Mouse (Mus musculus) Muller cell, postnatal 12 days (primary cell): Measurements from ENCODE around the gene Tmem126a.
A peak's percentile ranks its signal among the peaks of the same experiment; 100 is the strongest.

ENCODE experiments used
- DNase-seq: peaks from one replicate; pipeline ENCODE4 v3.0.0-alpha.2; 2015; ENCODE audit errors: inconsistent ontology term

Tmem126a gene

DNA sequence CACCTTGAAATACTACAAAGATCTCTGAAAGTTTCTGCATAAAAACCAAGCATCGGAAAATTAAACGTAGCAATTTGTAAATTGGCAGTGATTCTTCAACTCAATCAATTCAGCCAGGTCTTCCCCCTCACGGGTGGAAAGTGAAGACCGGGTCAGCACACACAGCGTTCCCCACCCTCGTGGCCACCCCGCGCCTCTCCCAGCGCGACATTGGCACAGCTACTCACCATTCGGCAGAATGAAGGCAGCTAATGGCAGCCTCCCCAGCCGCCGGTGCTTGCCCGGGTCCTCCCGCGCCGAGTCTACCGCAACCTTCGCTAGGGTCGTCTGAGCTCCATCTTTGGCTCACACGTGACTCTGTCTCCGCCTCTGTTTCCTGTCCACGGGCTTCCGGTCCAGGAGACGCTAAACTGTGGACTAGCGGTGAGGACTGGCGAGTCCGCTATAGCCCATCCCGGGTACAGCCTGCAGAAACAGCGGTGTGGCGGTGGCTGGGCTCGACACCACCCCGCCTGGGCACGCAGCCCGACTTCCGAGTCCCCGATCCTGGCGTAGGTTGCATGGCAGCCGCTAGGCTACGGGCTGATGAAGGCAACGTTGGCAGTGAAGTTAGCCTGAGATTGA, at the start of gene Tmem126a:
Tmem126a (minus strand) TSS at position 385 of the 624 bp plus-strand sequence.
- DNase-seq: peak; percentile 92

DNA sequence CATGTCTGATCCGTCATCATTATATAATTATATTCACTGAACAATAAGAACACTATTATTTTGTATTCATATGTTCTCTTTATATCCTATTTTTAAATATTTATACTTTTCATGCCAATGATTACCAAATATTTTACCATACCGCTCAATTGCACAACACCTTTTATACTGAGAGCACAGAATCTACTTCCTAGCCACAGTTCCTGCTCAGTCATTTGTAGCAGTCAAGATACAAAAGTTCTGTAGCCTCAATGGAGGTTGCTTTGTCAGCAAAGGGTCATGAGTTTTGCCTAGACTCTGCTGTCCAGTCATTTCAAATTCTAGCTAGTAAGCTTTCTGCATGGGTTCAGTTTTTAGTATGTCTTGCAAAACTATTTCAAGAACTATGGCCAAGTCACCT, 25.6 kb upstream of the Tmem126a start:
- DNase-seq: no peak

DNA sequence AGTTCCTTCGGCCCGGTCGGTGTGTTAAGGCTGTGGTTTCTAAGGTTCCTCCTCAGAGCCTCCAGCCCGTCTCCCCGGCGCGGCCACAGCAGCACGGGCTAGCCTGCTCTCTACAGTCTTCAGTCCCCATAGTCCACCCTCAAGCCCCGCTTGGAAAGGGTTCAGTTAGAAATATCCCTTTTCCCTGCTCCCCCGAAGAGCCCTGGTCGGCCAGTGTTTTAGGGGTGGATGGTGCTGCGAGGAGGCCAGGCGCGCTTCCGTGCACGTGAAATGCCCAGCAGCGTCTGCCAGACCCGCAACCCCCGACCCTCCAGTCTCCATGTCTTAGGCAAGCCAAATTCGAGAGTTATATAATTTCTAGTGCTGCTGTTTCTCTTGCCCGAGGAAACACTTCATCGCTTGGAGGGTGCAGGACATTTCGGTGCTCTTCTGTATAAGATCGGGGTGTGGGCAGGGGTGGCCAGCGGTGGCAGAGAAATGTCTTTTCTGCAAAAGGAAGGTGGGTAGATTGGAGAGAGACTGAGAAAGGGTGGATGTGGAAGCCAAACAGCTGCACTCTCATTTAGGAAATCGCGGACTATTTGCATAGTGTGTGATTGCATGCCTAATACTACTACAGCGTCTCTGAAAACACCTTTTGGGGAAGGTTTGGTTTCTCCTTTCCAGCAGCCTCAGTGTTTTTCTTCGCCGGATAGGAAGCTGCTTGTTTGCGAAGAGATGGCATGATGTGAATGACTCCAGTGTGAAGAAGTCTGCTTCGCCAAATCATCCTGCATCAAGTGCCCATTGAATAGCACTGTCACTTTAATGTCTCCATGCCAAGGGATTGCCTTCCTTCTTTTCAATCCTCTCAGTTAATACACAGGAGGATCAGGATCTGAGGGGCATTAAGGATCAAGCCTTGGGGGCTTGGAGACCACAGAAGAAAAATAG, 19.6 kb upstream of the Tmem126a start, which contains the start of gene Dlg2:
Dlg2 (plus strand) TSS at position 360 of the 933 bp plus-strand sequence.
- no peak for DNase-seq

DNA sequence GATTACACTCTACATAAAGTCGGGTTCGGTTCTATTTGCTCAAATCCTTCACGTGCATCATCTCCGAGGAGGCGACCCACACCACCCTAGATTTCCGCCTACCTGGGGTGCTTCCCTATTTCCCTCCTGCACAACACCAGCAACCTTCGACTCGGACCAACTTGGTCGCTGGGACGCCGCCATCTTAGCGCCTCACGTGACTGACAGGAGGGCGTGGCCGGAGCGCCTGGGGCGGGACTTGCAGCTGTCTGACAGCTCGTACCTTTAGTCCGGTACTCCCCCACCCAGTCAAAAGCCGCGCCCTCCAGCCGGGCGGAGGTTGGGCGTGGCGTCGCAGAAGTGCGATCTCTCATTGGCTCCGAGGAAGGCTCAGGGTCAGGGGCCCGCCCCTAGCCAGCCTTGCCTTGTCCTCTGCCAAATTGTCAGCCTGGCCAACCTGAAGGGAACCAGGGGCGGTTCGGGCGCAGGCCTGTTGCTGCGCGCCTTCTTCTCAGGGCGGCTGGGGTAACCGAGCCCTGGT, 18.8 kb upstream of the Tmem126a start, which contains the start of gene Tmem126b:
Tmem126b (minus strand) TSS at position 209 of the 520 bp plus-strand sequence.
- peak; percentile 100 for DNase-seq

DNA sequence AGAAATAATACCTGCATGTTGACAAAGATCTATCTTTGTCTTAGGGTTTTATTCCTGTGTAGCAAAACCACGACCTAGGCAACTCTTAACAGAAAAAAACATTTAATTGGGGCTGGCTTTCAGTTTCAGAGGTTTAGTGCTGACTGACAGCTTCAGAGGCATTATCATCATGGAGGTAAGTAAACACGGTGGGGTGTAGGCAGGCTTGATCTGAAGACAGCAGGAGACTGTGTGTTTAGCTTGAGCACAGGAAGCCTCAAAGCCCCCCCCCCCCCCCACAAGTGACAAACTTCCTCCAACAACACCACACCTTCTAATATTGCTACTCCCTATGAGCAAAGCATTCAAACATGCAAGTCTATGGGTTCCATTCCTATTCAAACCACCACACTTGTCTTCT, 16.5 kb upstream of the Tmem126a start:
- DNase-seq: no peak

DNA sequence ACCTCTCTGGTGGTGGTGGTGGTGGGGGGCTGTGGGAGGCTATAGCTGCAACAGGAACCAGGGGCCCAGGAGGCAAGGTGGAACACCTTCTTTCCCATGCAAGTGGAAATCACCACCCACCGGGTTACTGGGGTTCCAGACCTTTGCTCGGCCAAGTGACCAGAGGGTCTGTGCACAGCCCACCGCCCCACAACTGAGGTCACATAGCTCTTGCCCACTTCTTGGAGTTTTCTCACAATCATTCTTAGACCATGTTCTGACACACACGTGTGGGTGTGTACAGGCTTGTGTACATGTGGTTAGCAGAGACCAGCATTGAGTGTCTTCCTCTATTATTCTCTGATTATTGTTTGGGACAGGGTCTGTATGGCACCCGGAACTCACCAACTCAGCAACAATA, 4.4 kb upstream of the Tmem126a start:
- no peak for DNase-seq

DNA sequence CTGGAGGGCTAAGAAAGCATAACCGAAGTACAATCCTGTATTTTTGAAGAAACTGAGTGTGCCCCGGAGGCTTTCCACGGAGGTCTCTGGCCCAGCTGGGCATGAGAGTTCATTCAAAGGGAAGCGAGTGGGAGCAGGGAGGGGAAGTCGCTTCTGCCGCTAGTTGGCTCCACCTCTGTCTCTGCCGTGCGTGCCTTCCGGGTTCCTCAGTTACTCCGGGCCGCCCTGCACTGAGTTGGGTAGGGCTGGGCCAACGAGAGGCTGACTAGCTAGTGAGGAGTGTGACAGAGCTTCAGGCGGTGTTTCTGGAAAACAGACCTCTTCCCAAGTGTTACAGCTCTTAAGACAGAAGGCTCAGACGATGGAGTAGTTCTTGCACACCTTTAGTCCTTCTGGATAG, 3.9 kb upstream of the Tmem126a start:
- no peak for DNase-seq

DNA sequence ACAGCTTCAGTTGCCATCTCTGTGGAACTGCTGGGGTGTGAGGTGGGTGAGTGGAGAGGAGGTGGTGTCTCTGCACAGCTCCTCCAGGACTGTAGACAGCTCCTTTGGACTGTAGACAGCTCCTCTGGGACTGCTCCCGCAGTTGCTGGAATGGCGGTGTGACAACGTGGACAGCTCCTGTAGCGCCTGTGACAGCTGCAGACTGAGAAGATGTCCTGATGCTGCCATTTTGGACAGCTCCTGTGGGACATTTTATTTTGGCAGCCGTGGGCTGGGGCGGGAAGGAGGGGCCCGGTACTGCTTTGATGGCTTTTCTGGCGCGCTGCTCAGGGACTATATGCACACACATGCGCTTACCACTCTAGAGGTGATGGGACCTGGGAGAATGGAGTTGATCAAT, 3.3 kb upstream of the Tmem126a start:
- no peak for DNase-seq

DNA sequence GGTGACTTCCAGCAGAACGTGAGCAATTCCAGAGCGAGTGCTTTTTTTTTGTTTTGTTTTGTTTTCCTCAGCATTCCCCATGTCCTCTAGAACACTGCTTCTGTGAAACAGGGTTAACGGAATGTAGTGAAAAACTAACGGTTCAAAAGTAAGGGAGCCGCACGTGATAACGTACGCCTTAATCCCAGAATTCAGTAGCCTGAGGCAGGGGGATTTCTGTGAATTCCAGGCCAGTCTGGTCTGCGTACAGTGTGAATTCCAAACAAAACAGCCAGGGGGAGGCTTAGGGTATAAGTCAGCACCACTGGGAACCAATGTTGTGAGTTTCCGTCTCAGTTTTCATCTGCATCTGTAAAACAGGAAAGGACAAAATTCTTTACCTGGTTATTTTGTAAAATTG, 488 bp upstream of the Tmem126a start:
- no peak for DNase-seq

DNA sequence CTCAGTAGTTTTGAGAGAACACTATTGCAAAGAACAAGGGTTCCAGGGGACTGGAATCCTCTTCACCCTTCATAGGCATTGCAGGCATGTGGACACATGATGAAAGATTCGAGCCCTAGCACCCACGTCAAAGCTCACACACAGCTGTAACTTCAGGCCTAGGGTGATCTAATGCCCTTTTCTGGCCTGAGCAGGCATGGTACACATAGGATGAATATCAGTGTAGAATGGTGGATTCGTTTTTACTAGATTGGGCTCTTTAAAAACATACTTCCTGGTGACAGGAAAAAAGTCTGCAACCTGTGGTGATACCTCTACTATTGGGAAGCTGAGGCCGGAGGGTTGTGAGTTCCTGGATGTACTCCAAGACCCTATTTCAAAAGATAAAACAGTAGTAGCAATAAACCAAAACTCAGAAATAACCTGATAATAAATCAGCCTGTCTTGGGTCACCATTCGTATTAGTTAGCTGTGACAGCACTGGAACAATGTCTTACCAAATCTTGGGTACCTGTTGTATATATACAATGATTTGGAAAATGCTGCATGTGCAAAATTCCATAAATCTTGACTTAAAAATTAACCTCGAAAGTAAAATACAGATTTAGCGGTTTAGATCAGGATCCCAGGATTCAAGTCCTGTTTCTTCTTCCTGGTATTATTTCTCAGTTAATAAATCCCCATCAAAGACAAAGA, 732 bp downstream of the Tmem126a start:
- DNase-seq: peak; percentile 32

DNA sequence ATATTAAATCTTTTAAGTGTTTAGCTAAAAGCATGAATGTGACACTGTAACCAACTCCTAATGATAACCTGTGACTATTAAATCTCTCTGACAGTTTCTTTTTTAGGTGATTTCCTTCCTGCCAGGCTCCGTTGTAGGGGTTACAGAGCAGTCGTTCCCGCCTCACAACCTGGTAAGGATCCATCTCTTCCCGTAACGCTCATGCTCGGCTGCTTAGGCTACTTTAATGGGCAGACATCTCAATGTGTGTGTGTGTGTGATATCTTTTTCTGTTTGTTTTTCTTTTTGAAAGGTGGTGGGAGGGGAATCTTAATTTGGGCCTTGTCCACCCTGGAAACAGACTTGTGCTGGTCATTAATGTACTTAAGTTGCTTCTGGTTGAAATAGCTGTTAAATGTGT, 12.8 kb downstream of the Tmem126a start:
- peak; percentile 47 for DNase-seq

DNA sequence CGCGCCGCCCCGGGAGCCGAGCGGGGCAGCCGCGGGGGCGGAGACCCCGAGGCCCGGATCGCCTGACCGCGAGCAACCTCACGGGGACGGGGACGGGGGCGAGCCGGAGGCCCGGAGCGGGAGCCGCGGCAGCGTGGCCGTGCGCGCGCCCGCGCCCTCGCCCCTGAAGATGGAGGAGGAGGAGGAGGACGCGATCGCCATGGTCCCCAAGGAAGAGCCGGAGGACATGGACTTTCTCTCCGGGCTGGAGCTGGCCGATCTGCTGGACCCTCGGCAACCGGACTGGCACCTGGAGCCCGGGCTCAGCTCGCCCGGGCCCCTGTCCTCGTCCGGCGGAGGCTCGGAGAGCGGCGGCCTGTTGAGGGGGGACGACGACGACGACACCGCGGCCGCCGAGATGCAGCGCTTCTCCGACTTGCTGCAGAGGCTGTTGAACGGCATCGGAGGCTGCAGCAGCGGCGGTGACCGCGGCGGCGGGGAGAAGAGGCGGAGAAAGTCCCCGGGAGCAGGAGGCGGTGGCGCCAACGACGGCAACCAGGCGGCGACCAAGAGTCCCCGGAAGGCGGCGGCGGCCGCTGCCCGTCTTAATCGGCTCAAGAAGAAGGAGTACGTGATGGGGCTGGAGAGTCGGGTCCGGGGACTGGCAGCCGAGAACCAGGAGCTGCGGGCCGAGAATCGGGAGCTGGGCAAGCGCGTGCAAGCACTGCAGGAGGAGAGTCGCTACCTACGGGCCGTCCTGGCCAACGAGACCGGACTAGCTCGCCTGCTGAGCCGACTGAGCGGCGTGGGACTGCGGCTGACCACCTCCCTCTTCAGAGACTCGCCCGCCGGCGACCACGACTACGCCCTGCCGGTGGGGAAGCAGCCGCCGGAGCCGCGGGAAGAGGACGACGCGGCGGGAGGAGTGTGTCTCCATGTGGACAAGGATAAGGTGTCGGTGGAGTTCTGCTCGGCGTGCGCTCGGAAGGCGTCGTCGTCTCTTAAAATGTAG, 13.6 kb downstream of the Tmem126a start:
- DNase-seq: peak; percentile 70

DNA sequence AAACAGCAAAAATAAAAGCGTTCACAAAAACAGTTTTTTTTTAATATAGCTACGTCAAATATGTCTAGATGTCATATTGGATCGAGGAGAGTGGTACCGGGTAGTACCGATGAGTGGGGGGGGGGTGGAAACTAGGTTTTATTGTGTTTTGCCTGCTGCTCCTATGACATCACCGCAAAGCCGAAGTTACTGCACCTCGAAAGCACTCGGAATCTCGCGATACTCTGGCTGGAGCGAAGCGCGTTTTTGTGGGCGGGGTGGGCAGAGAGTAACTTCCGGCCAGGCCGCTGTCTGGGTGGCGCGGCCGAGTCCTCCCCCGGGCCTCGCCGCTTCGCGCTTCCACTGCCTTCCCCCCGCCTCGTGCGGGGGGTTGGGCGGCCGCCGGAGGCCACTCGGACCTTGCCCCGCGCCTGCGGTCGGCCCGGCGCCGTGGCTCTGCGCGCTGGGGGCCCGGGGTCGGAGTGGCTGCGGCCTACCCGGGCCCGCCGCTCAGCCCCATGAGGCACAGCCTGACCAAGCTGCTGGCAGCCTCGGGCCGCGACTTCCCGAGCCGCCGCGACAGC, 14.4 kb downstream of the Tmem126a start, which contains the start of gene Crebzf:
Crebzf (plus strand) TSS at position 212 of the 563 bp plus-strand sequence.
- DNase-seq: peak; percentile 98

DNA sequence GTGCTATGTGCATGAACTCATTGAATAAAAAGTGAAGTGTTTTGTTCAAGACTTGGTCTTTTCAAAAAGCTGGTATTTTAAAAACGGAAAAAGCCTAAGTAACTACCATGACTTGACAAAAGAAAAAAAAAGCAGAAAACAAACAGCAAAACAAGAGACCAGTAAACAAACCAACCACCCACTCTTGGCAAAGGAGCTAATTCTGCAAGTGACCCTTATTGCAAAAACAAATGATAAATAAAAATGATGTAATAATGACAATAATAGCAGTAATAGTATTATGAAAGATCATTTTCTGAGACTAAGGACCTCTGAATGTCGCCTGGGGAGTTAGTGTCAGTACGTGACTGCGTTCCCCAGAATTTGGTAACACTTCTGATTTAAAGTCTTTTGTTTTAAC, 15.0 kb downstream of the Tmem126a start:
- peak; percentile 53 for DNase-seq

DNA sequence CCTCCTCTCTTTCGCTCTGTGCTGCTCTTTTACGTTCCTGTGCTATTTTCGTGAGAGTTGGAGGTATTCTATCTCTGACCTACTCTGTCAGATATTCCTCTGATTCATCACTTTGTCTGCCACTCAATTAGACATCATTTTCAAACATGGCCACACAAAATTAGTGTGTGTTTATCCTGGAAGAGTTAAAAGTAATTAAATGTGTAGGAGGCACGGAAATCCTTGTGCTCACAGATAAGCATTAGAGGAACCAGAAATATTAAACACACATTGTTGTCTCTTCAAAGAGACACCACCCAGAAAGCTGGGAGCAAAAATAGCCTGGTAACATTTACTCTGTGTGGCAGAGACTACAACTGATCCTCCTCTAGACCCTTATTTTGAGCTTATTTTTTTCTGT, 17.0 kb downstream of the Tmem126a start:
- no peak for DNase-seq

DNA sequence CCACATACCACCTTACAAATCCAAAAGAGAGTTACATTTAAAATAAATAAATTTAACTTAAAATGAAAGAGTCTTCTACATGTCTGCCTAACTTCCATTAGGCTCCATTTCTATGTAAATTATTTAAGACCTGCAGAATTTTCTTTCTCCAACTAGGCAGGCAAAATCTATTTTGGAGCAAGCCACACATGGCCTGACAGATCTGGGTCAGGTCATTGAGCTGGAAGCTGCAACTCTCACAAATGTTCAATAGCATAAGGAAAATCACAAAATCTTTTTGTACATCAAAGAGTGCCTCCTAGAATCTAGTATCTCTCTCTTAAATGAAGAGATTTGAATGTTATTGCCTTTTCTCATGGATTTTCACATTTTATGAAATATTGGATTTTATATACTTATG, 24.8 kb downstream of the Tmem126a start:
- no peak for DNase-seq

DNA sequence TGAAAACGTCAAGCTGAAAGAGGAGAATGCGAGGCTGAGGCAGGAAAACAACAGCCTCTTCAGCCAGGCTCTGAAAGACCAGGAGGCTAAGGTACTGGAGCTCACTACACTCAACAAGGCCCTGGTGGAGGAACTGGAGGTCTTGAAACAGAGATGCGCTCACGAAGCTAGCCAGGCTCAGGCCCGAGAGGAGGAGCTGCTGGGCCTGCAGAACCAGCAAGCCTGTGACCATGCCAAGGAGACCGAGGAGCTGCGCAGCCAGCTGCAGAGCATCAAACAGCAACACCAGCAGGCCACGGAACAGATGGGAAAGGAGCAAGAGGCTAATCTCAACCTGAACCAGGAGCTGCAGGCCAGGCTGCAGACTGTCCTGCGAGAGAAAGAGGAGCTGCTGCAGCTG, 30.0 kb downstream of the Tmem126a start:
- DNase-seq: no peak

DNA sequence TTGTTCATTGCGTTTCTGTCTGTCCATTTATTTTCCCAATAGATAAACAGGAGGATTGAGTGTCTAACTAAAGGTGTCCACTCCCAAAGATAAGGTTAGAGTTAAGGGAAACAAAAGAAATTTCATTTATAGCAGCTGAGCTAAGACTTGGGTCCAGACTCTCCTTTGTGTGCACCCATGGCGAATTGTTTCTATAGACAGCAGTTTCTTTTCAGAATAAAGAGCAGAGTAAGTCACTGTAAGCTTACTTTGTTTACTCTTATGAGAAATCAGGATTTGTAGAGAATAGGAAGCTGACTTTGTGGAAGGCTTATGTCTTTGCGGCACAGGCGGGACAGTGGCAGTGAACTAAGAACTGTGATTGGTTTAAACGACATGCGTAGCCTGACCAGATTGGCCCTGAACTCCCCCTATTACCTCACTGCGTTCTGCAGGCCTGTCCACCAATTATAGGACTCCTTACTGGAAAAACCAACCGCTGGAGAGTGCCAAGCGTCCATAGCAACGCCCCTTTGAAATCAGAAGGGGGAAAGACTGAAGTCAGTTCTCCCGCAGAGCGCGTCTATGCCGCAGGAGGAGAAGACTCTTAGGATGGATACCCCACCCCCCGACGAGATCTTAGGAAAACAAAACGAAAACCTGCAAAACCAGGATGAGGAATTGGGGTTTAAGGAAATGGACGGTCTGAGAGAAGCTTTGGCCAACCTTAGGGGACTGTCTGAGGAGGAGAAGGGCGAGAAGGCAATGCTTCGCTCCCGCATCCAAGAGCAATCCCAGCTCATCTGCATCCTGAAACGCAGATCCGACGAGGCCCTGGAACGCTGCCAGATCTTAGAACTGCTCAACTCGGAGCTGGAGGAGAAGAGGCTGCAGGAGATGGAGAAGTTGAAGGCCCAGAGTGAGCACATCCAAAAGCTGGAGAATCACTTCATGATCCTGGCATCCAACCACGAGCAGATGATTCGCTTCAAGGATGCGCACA, 30.7 kb downstream of the Tmem126a start, which contains the start of gene Ccdc89:
Ccdc89 (plus strand) TSS at position 558 of the 982 bp plus-strand sequence.
- peak; percentile 86 for DNase-seq

DNA sequence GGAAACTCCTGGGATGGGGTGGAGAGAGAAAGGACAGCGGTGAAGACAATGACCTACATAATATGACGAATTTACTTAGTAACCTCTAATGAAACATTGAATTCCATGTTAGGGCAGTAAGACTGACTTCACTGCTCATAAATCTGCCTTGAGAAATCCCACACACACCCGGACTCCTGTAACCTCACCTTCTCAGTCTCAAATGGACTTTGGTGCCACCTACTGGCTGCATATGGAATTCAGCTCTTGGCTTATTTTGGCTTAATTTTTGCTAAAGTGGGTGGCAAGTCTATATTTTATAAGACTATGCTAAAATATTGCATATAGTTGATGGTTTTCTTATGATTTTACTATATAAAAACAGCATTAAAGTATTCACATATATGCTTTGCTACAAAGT, 47.1 kb downstream of the Tmem126a start:
- DNase-seq: no peak
